Mouse (Mus musculus): ENCODE data around the gene Sun5. TPM values are rescaled to one million over a fixed set of nuclear protein-coding genes. Genes with fewer than 3 reads are reported as not detected.
"Not testable (repeated sequence)": the region's sequence is repeated elsewhere in the genome, so short reads cannot be mapped to it uniquely, and the experiment has no call there.

Sun5 gene
- not detected for total RNA-seq (2021)

DNA sequence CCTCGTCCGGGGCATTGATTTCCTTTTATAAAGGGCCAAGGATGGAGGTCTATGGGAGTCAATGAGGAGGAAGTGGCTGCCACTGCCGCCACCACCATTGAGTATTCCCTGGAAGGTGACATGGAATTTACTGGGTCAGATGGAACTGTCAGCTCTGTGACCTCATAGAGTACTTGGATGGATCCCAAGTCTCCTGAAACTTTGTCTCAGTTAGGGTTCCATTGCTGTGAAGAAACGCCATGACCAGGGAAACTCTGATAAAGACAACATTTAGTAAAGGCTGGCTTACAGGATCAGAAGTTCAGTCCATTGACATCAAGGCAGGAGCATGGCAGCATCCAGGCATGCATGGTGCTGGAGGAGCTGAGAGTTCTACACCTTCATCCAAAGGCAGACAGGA lies at the start of gene Sun5:
Gene Sun5 (minus strand): TSS at position 101 of the 400 bp plus-strand sequence.
- DNase-seq, result no peak
- intact Hi-C loops (cut with DNase I), result no loop called here

GRCm38 (mm10) chr2:153917930-153918329 lies 47.0 kb upstream of the Sun5 start, which contains the start of gene Bpifb3:
TSS of gene Bpifb3 (plus strand) at chr2:153918230.
- intact Hi-C loops (cut with DNase I), result no loop called here
- no peak for DNase-seq

DNA sequence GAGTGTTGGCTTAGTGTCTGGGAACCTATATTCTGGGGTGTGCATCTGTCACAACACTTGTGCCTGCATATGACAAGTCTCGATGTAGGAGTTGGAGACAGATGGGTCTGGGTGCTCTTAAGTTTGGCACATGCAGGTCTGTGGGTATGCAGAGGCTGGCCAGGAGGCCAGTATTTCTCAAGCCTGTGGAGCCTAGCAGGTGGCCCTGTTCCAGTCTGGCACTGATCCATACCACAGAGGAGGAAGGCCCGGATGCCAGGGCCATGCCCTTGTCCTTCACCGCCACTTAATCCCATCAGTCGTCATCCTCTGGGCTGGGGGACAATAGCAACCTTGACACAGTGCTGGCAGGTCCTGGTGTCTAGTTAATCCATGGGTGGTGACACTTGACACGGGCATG lies 43.3 kb upstream of the Sun5 start:
- intact Hi-C loops (cut with DNase I), result no loop called here
- DNase-seq, result peak; percentile 29

DNA sequence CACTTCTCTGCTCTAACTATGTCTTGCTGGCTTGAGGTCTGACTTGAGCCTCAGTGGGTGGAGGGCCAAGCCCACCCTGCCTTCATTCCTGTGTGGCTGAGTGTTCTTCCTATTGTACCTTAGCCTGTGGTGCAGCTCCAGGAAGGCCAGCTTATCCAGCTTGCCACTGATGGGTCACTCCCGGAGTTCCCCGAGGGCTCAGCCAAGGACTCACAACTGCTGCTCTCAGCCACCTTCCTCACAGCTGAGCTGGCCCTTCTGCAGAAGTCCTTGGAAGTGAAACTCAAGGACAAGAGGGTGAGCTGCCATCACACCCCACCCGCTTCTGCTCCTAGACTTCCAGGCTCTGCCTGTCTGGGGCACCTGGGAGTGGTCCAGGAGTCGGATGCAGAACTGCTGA lies 35.7 kb upstream of the Sun5 start:
- DNase-seq, result no peak
- intact Hi-C loops (cut with DNase I), result no loop called here

DNA sequence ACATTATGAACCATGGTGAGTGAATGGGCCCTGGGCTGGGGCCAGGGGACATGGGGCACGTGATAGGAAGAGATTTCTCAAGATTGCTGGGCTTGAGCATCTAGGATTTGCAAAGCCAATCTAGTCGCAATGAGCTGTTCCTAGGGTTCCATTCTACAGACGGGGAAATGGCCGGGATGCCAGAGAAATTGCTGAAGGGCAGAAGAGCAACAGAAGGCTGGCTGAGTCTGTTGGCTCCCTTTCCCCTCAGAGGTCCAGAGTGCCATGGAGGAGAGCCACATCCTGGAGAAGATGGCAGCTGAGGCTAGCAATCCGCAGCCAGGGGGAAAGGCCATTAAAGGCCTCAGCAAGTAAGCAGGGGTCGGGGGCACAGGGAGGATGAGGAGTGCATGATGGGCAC lies 31.8 kb upstream of the Sun5 start:
- intact Hi-C loops (cut with DNase I), result no loop called here
- DNase-seq, result peak; percentile 38

DNA sequence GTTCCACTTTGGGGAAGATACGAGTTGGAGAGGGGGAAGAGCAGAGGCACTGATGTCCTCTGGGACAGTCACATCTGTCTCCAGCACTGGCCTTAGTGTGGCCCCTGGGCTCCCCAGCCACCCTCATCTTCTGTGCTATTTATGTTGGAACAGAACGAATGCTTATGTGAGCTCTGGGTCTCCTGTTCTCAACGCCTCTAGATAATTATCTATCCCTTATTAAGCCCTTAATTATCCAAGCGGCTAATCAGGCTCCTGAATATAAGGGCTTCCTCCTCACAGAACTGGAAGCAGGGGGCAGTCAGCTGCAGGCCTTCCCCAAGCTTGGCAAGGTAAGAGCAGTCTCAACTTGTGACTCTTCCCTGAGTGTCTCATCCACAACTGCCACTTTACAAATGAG lies 29.2 kb upstream of the Sun5 start, which contains the start of gene Bpifb6:
Gene Bpifb6 (plus strand): TSS at position 301 of the 400 bp plus-strand sequence.
- DNase-seq, result no peak
- intact Hi-C loops (cut with DNase I), result no loop called here

GRCm38 (mm10) chr2:153899111-153899510 lies 28.2 kb upstream of the Sun5 start:
- intact Hi-C loops (cut with DNase I), result no loop called here
- DNase-seq, result peak; percentile 56

- intact Hi-C loops (cut with DNase I), result no loop called here
- DNase-seq, result no peak
Measured at GRCm38 (mm10) chr2:153874745-153875144, 3.9 kb upstream of the Sun5 start, which contains the start of gene Bpifb2. TSS of gene Bpifb2 (plus strand) at chr2:153875045.

GRCm38 (mm10) chr2:153861960-153862359 lies 8.9 kb downstream of the Sun5 start:
- intact Hi-C loops (cut with DNase I), result no loop called here
- no peak for DNase-seq

DNA sequence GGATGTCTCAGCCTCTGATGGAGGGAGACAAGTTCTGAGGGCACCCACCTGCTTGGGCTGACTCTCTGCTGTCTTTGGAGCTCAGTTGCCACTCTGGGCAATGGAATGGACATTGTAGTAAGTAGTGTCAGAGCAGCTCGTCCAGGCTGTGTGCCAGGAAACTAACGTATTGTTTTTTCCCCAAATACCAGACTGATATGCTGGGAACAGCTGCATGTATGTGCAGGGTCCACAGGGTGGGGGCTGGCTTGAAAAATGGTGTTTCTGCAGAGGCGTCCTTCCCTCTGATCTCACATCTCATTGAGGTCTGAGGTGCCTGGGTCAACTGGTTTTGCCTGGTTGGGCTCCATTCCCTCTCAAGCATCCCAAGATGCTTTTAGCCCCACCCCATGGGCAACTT lies 10.2 kb downstream of the Sun5 start:
- no peak for DNase-seq
- intact Hi-C loops (cut with DNase I), result no loop called here

DNA sequence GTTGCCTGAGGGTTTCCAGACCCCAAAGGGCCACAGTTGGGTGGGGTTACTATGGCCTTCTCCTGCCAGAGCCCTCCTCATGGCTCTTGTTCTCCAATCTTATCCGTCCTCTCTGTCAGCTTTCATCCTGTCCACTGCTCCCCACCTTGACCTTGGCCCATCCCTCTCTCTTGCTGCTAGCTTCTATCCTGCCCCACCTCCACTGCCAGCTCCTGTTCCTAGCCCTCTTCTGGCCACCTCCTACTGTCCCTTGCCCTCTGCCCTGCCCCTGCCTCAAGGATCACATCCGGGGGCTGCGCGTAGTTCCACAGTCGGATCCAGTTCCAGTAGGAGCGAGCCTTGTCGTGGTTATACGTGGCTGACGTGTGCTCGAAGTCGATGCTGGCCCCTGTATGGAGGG lies 10.6 kb downstream of the Sun5 start:
- no peak for DNase-seq
- intact Hi-C loops (cut with DNase I), result no loop called here

DNA sequence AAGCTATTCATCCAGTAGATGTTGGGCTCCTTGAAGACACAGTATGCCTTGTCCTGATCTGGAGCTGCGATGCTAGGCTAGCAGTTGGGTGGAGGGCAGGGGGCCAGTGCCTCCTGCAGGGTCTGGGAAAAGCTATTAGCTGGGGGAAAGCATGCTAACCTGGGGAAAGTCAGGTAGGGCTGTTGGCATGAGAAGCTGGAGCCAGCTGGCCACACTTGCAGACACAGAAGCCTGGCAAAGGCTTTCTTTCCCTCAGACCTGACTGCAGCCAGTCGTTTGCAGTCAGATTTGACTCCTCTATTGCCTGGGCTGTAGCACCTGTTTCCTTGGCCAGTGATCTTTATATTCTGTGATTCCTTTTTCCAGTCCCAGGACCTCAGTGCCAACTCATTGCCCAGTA lies 11.3 kb downstream of the Sun5 start:
- peak; percentile 34 for DNase-seq
- intact Hi-C loops (cut with DNase I), result no loop called here

DNA sequence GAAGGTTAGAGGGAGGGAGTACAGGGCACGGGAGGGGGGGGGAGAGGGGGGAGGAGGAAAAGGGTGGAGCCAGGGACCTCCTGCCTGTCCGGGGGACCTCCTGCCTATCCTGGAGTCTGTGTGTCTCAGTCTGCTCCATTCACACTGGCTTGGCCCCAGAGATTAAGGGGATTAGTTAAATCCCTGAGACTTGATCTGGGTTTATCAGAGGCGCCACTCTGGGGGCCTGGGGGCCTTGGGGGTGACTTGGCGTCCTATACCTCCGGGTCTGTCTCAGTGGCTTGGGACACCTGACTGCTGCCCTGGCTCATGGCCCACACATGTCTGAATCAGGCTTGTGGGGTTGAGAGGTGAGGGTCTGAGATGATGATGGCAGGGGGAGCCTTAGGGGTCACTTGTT lies 17.3 kb downstream of the Sun5 start:
- DNase-seq, result no peak
- intact Hi-C loops (cut with DNase I), result loop anchor here (5.0 kb wide), 1 partner anchor 186 kb away; no protein-coding TSS in a partner anchor

DNA sequence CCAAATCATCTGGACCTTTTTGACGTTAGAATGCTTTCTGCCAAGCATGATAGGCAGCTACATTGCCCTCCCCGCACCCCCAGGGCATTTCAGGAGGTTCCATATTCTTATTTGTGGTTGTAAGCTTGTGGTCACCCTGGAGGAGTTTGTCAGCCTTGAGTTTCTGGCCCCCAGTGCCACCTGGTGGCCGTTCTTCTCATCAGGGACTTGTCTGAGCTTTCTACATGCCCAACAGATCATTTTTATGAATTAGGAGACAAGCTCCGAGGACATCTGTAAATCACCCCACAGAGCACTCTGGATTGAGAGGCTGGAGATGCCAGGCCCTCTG lies 19.9 kb downstream of the Sun5 start:
- peak; percentile 75 for DNase-seq
- intact Hi-C loops (cut with DNase I), result loop anchor here (5.0 kb wide), 1 partner anchor 184 kb away; no protein-coding TSS in a partner anchor

DNA sequence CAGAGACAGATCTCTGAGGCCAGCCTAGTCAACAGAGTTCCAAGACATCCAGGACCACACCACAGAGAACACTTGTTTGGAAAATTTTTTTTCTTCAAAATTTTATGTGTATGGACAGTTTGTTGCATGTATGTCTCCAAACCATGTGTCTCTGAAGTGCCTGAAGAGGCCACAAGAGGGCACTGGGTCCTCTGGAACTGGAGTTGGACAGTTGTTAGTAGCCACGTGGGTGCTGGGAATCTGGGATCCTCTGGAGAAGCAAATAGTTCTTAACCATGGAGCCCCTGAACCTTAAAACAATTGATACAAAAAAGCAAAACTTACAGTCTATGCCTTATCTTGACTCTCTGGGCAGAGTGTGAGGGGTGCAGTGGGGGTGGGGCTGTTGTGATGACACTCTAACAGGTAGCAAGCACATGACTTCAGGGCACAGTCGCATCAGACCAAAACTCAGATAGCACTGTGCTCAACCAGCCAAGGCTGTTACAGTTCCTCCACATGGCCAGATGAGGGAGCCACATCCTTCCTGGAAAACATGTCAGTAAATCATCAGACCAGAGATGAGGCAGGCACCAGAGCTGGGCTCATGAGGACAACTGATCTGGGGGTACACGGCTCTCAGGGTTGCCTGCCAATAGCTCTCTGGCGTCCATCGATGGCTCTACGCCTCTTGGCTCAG lies 20.4 kb downstream of the Sun5 start:
- DNase-seq, result peak; percentile 24

DNA sequence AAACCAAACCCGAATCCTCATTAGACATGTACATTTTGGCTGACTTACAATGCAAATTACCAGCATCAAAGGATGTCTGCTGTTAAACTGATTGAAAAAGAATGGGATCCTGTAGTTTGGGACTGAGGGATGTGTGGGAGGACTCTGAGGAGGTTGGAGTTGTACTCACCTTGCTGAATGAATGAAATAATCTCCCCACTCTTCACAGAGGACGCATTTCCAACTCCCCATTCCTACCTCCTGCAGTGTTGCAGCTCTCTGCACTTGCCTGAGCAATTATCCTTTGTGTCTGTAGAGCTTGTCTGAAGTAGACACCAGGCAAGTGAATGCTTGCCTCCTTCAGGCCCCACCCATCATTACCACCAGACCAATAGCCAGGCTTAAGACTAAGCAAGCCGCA lies 22.5 kb downstream of the Sun5 start:
- no peak for DNase-seq
- intact Hi-C loops (cut with DNase I), result no loop called here

More for the DNA sequence above, 20.4 kb downstream of the Sun5 start:
- intact Hi-C loops (cut with DNase I), result loop anchor here (5.0 kb wide), 1 partner anchor 183 kb away; no protein-coding TSS in a partner anchor

- DNase-seq, result no peak
- intact Hi-C loops (cut with DNase I), result no loop called here
Measured at GRCm38 (mm10) chr2:153842854-153843253, 28.0 kb downstream of the Sun5 start.

DNA sequence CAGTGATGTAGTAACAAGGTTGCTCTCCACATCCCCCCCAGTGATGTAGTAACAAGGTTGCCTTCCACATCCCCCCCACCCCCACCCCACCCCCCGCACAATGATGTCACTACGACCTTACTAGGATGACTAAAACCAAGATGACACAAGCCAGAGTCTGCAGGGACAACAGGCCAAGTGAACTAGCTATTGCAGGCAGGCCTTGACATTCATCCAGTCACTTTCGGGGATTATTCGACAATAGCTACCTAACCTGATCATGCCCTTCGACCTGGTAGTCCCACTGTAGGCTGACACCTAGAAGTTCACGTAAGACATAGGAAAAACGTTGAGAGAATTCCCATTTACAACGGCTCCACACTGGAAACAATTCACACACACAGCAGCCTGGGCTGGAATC lies 37.6 kb downstream of the Sun5 start:
- intact Hi-C loops (cut with DNase I), result no loop called here
- DNase-seq, result no peak

DNA sequence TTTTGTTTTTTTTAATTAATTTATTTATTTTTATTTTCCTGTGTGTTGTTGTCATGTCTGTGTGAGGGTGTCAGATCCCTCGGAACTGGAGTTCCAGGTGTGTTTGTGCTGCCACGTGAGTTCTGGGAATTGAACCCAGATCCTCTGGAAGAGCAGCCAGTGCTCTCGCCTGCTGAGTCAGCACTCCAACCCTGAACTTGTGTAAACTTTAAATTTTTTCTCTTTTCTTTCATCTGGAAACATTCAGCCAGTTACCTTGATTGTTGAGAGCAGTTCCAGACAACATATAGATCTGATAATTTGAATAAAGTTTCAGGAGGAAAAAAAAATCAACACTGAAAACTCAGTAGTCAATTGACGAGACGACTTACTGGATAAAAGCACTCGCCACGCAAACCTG lies 42.2 kb downstream of the Sun5 start:
- DNase-seq, result no peak
- intact Hi-C loops (cut with DNase I), result no loop called here

DNA sequence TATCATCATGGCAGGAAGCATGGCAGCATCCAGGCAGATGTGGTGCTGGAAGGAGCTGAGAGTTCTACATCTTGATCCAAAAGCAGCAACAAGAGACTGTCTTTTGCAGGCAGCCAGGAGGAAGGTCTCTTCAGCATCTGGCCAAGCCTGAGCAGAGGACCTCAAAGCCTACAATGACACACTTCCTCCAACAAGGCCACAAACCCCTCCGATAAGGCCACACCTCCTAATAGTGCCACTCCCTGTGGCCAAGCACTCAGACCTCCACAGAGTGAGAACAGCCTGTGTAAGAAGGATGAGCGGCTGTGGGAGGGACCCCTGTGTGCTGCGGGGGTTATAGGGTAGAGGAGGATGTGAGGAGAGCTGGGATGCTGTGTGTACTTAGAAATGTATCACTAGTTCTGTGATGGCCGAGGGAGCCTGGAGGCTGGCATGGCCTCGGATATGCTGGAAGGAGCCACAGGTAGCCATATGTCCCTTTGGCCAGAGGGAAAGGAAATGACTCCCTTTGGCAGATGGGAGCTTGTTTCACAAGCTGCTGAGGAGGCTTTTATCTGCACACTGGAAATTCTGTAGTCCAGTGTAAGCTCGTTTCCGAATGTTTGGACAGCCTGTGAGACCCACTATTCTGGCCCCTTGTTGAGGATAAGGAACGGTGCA lies 43.6 kb downstream of the Sun5 start:
- DNase-seq, result peak; percentile 21
- intact Hi-C loops (cut with DNase I), result no loop called here

GRCm38 (mm10) chr2:153825900-153826299 lies 45.0 kb downstream of the Sun5 start:
- intact Hi-C loops (cut with DNase I); DNase-seq: not testable (repeated sequence)

DNA sequence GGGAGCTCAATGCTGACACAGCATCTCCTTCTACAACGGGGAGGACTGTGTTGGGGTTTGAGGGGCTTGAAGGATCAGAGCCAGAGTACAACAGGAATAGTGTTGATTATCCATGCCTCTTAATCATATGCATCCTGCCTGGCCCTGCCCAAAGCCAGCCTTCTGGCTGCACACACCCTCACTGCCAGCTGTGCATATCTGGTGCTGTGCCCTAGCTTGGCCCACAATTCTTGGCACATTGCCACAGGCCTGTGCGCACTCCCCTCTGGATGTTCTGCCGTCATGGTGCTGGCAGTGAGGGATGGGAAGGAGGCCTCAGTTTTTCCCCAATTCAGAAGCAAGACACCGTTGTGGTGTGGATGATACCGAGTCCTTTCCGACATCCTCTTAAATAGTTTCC lies 46.3 kb downstream of the Sun5 start:
- intact Hi-C loops (cut with DNase I), result no loop called here
- DNase-seq, result peak; percentile 68
